ENCODE assay signal across 11 mouse cellular contexts in genomic region chr12:109512151-109512907, GRCm38 (mm10). TPM values are rescaled to one million over a fixed set of nuclear protein-coding genes. Genes with fewer than 3 reads are reported as not detected.
DNase-seq lines count a peak whose midpoint lies in the region; ATAC-seq and TF ChIP-seq lines count a peak whose summit lies in the region.
"Had no signal": no experiment of that assay in that cellular context is flagged by ENCODE, and none has a peak within 500 bp of the region (broad histone marks: within the 10 kb centered on the region; RNA-seq: fewer than 3 reads in every experiment).

No protein-coding gene starts in this region.

- 0 out of 2 replicates have a peak overlapping the region, but pooled peaks have one; percentile 30 for H3K27ac ChIP-seq in lung, embryonic 14.5 days (ENCODE audit: low read depth)
- peak overlapping the region; percentile 72 for H3K27ac ChIP-seq in limb, embryonic 10.5 days

- H3K9me3 ChIP-seq in lung, embryonic 14.5 days (ENCODE audit: low read depth, low read length): no peaks in the 10 kb centered on the region
- H3K9me3 ChIP-seq in limb, embryonic 10.5 days (replicated peaks): no peaks in the 10 kb centered on the region

- 34% methylated on average over 13 of the region's 13 CpGs for WGBS in lung, embryonic 14.5 days
- WGBS in limb, embryonic 10.5 days: 4% methylated on average over 13 of the region's 13 CpGs

- H3K9ac ChIP-seq in lung, embryonic 14.5 days: no peak overlapping the region

- no peak for ATAC-seq in lung, embryonic 14.5 days (ENCODE audit: insufficient read depth)
- ATAC-seq in megakaryocyte progenitor cell, adult 5-6 weeks (replicated peaks; ENCODE audit: poor library complexity): peak; percentile 30
- ATAC-seq in erythroblast, adult 5-6 weeks (replicated peaks; ENCODE audit: low FRiP score, poor library complexity, severe bottlenecking): no peak
- ATAC-seq: activated CD4-positive, CD25-positive, alpha-beta regulatory T cell, adult 4 months had no signal

- H3K4me3 ChIP-seq in lung, embryonic 14.5 days (ENCODE audit: low read depth, low read length): no peak overlapping the region
- no peak overlapping the region for H3K4me3 ChIP-seq in limb, embryonic 10.5 days

- H3K27me3 ChIP-seq in lung, embryonic 14.5 days (ENCODE audit: insufficient read depth, low read length): no peaks in the 10 kb centered on the region
- 0 out of 2 replicates have a peak, but pooled peaks cover 1% of the 10 kb centered on the region for H3K27me3 ChIP-seq in limb, embryonic 10.5 days (ENCODE audit: low read depth, poor library complexity, severe bottlenecking)

- peaks cover 56% of the 10 kb centered on the region for H3K4me1 ChIP-seq in lung, embryonic 14.5 days (ENCODE audit: insufficient read depth)
- peaks cover 92% of the 10 kb centered on the region for H3K4me1 ChIP-seq in limb, embryonic 10.5 days

- H3K4me2 ChIP-seq in lung, embryonic 14.5 days: no peak overlapping the region

- DNase-seq in adrenal gland, postnatal 36 days: peak; percentile 19 to 22
- DNase-seq in adrenal gland, postnatal 10 days: no peak
- peak; percentile 63 for DNase-seq in lung, embryonic 14.5 days
- DNase-seq in lung, postnatal 36 days: no peak
- DNase-seq in limb, embryonic 10.5 days (ENCODE audit: low spot score): no peak
- DNase-seq in gastrocnemius, adult 18-20 months (ENCODE audit: low spot score): no peak
- DNase-seq: cerebellum, adult 11-12 months had no signal

- no peak for TF ChIP-seq CTCF in lung, embryonic 14.5 days (IDR thresholded peaks at IDR 0.05; ENCODE audit: low read depth)

- H3K36me3 ChIP-seq in lung, embryonic 14.5 days (ENCODE audit: insufficient read depth): no peaks in the 10 kb centered on the region
- no peaks in the 10 kb centered on the region for H3K36me3 ChIP-seq in limb, embryonic 10.5 days
- H3K36me3 ChIP-seq: G1E had no signal

RNA-seq across cellular contexts. Expression of gene Dlk1, which starts 59.7 kb away (rescaled TPM):
- 100 to 1,000 TPM; 490 to 535 TPM for total RNA-seq in adrenal gland, postnatal 36 days (2021)
- 100 to 1,000 TPM; 470 to 498 TPM for total RNA-seq in adrenal gland, postnatal 10 days (2021)
- 468 and 481 TPM in 2 replicates for polyA plus RNA-seq in lung, embryonic 14.5 days (2014; fragmentation: Nextera tagmentation; extraction: Ambion mirVana)
- 106 and 159 TPM in 2 replicates for polyA plus RNA-seq in limb, embryonic 10.5 days (2016; fragmentation: Nextera tagmentation; extraction: Ambion mirVana)
- 0.64 TPM in 1 of 2 replicates, not detected in the other for total RNA-seq in megakaryocyte progenitor cell, adult 5-6 weeks (2015)
- total RNA-seq in megakaryocyte progenitor cell, adult 5-6 weeks (2017): not detected in 2 replicates
- total RNA-seq in gastrocnemius, adult 18-20 months (2021): 1 to 10 TPM in 1 of 2 experiments, under 1 TPM in 1; 0.69 to 1.1 TPM
- total RNA-seq in erythroblast, adult 5-6 weeks (2015; ENCODE audit: low replicate concordance): 2.5 TPM in 1 of 2 replicates, not detected in the other
- total RNA-seq in erythroblast, adult 5-6 weeks (2017; ENCODE audit: low replicate concordance): not detected in 2 replicates
- polyA plus RNA-seq: activated CD4-positive, CD25-positive, alpha-beta regulatory T cell, adult 4 months; G1E had no signal

Comparison
In these comparisons a context has a peak if more than half of its experiments do, and no peak if none do; other contexts are left out.
1. DNase-seq: peak in adrenal gland, postnatal 36 days (2 of 2) and lung, embryonic 14.5 days (single experiment); none in adrenal gland, postnatal 10 days (single experiment), lung, postnatal 36 days (single experiment), limb, embryonic 10.5 days (single experiment) and gastrocnemius, adult 18-20 months (single experiment).
2. RNA of gene Dlk1, which starts 59.7 kb away (total RNA-seq): 490 to 535 TPM in adrenal gland, postnatal 36 days and 470 to 498 TPM in adrenal gland, postnatal 10 days; 2.5 TPM in erythroblast, adult 5-6 weeks, 0.69 to 1.1 TPM in gastrocnemius, adult 18-20 months and 0.64 TPM in megakaryocyte progenitor cell, adult 5-6 weeks; every median in the first group is over 100 times any median in the second.